Mouse (Mus musculus) duodenum, adult 2 months (tissue): ENCODE measurements around the gene Ccdc54. TPM values are rescaled to one million over a fixed set of nuclear protein-coding genes. Genes with fewer than 3 reads are reported as not detected.

Source experiments
- polyA plus RNA-seq: library from polyadenylated mRNA; depleted of rRNA; stranded (reverse); fragments of >200 nt; gene quantifications from 2 replicates; pipeline ENCODE4 v1.2.3, GENCODE M21; 2012; ENCODE audit warnings: low replicate concordance; rRNA removed

Ccdc54 gene
- polyA plus RNA-seq: not detected in 2 replicates

GRCm38 (mm10) chr16:50591054-50591453 is at the start of gene Ccdc54:
Gene Ccdc54 (minus strand): TSS chr16:50591154.

Other genes with a start within 250 kb of the Ccdc54 start
- 0.46 and 1.8 TPM in 2 replicates for gene Bbx, start 158.8 kb downstream of the Ccdc54 start, polyA plus RNA-seq